Mouse (Mus musculus): ENCODE results near the gene Fgfr4.
"Not testable (repeated sequence)": the region's sequence is repeated elsewhere in the genome, so short reads cannot be mapped to it uniquely, and the experiment has no call there.

The Fgfr4 gene

GRCm38 (mm10) chr13:55172336-55172770 lies 19.9 kb downstream of the Fgfr4 start:
- DNase-seq (ENCODE audit: low spot score), result no peak

- DNase-seq (ENCODE audit: low spot score), result no peak
These were observed 21.9 kb downstream of the Fgfr4 start for GRCm38 (mm10) chr13:55174347-55174746.

- DNase-seq (ENCODE audit: low spot score), result no peak
These were observed 23.8 kb downstream of the Fgfr4 start for GRCm38 (mm10) chr13:55176265-55176664.

GRCm38 (mm10) chr13:55177903-55178496 lies 25.6 kb downstream of the Fgfr4 start:
- DNase-seq (ENCODE audit: low spot score), result no peak

GRCm38 (mm10) chr13:55178556-55178955 lies 26.1 kb downstream of the Fgfr4 start:
- DNase-seq (ENCODE audit: low spot score), result peak; percentile 81

- DNase-seq (ENCODE audit: low spot score), result no peak
These were observed 27.2 kb downstream of the Fgfr4 start for GRCm38 (mm10) chr13:55179591-55179990.

- no peak for DNase-seq (ENCODE audit: low spot score)
These were observed 29.3 kb downstream of the Fgfr4 start for GRCm38 (mm10) chr13:55181786-55182172.

- DNase-seq (ENCODE audit: low spot score), result peak; percentile 88
These were observed 29.9 kb downstream of the Fgfr4 start for GRCm38 (mm10) chr13:55182173-55182894.

GRCm38 (mm10) chr13:55183382-55183781 lies 30.9 kb downstream of the Fgfr4 start:
- DNase-seq (ENCODE audit: low spot score), result peak; percentile 13

- DNase-seq (ENCODE audit: low spot score), result not testable (repeated sequence)
These were observed 34.6 kb downstream of the Fgfr4 start for GRCm38 (mm10) chr13:55187062-55187461.

GRCm38 (mm10) chr13:55189531-55190107 lies 37.2 kb downstream of the Fgfr4 start:
- DNase-seq (ENCODE audit: low spot score), result peak; percentile 48

- peak; percentile 98 for DNase-seq (ENCODE audit: low spot score)
These were observed 37.9 kb downstream of the Fgfr4 start for GRCm38 (mm10) chr13:55190121-55190868.

- no peak for DNase-seq (ENCODE audit: low spot score)
These were observed 39.1 kb downstream of the Fgfr4 start for GRCm38 (mm10) chr13:55191535-55191934.

GRCm38 (mm10) chr13:55202758-55203157 lies 50.3 kb downstream of the Fgfr4 start:
- DNase-seq (ENCODE audit: low spot score), result not testable (repeated sequence)

- DNase-seq (ENCODE audit: low spot score), result no peak
These were observed 51.3 kb downstream of the Fgfr4 start for GRCm38 (mm10) chr13:55203740-55204139.

- no peak for DNase-seq (ENCODE audit: low spot score)
These were observed 52.4 kb downstream of the Fgfr4 start for GRCm38 (mm10) chr13:55204667-55205389.

- no peak for DNase-seq (ENCODE audit: low spot score)
These were observed 53.2 kb downstream of the Fgfr4 start for GRCm38 (mm10) chr13:55205448-55206205.

- no peak for DNase-seq (ENCODE audit: low spot score)
These were observed 56.6 kb downstream of the Fgfr4 start for GRCm38 (mm10) chr13:55208837-55209648.

- no peak for DNase-seq (ENCODE audit: low spot score)
These were observed 57.3 kb downstream of the Fgfr4 start, which contains the start of gene Nsd1 for GRCm38 (mm10) chr13:55209649-55210192. TSS of gene Nsd1 (plus strand) at chr13:55209782.
